Mouse (Mus musculus): ENCODE measurements around the gene Snrnp27. TPM values are rescaled to one million over a fixed set of nuclear protein-coding genes. Genes with fewer than 3 reads are reported as not detected.
A peak's percentile ranks its signal among the peaks of the same experiment; 100 is the strongest.

Gene Snrnp27
- polyA plus RNA-seq (2012; rRNA removed), result 14.0 and 14.5 TPM in 2 replicates

GRCm38 (mm10) chr6:86683872-86684654, at the start of gene Snrnp27:
Gene Snrnp27 (minus strand): TSS chr6:86684522.
- H3K4me3 ChIP-seq (ENCODE audit: control insufficient read depth, insufficient read depth, low read length), result peak within 1 kb of the TSS; percentile 88
- peaks cover 34% of the 10 kb centered on the region for H3K36me3 ChIP-seq (ENCODE audit: control insufficient read depth, insufficient read depth, low read length)
- 3% methylated on average over 36 of the region's 36 CpGs for WGBS
- peak; percentile 93 for DNase-seq
- 0 out of 2 replicates have a peak, but pooled peaks cover 4% of the 10 kb centered on the region for H3K4me1 ChIP-seq (replicated peaks; ENCODE audit: control insufficient read depth, insufficient read depth, low read length)
- H3K27me3 ChIP-seq (ENCODE audit: control insufficient read depth, insufficient read depth, low read length), result no peaks in the 10 kb centered on the region
- TF ChIP-seq POLR2A (IDR thresholded peaks at IDR 0.05; ENCODE audit: control insufficient read depth, extremely low read depth, insufficient read depth, low read length, poor library complexity) (peak; percentile 81), CTCF (IDR thresholded peaks at IDR 0.05; ENCODE audit: borderline replicate concordance, control insufficient read depth, extremely low read depth, insufficient read depth, low read length, poor library complexity) (no peak)
- H3K27ac ChIP-seq (ENCODE audit: control insufficient read depth, insufficient read depth, low read length), result peak within 1 kb of the TSS; percentile 13; the same call in 1 of the 2 replicates

GRCm38 (mm10) chr6:86733183-86733876, 49.0 kb upstream of the Snrnp27 start, which contains the start of gene Gmcl1:
Gene Gmcl1 (minus strand): TSS chr6:86733383.
- 0 out of 2 replicates have a peak, but pooled peaks cover 2% of the 10 kb centered on the region for H3K4me1 ChIP-seq (replicated peaks; ENCODE audit: control insufficient read depth, insufficient read depth, low read length)
- no peaks in the 10 kb centered on the region for H3K27me3 ChIP-seq (ENCODE audit: control insufficient read depth, insufficient read depth, low read length)
- H3K36me3 ChIP-seq (ENCODE audit: control insufficient read depth, insufficient read depth, low read length), result no peaks in the 10 kb centered on the region
- H3K27ac ChIP-seq (ENCODE audit: control insufficient read depth, insufficient read depth, low read length), result no peak within 1 kb of the TSS
- DNase-seq, result peak; percentile 96
- WGBS, result under 1% methylated on average over 57 of the region's 59 CpGs
- TF ChIP-seq CTCF (IDR thresholded peaks at IDR 0.05; ENCODE audit: borderline replicate concordance, control insufficient read depth, extremely low read depth, insufficient read depth, low read length, poor library complexity) (peak; percentile 65; the same call in 1 of the 2 replicates), POLR2A (IDR thresholded peaks at IDR 0.05; ENCODE audit: control insufficient read depth, extremely low read depth, insufficient read depth, low read length, poor library complexity) (peak; percentile 95)
- peak within 1 kb of the TSS; percentile 73 for H3K4me3 ChIP-seq (ENCODE audit: control insufficient read depth, insufficient read depth, low read length)

GRCm38 (mm10) chr6:86732276-86733173, 48.2 kb upstream of the Snrnp27 start:
- TF ChIP-seq CTCF (IDR thresholded peaks at IDR 0.05; ENCODE audit: borderline replicate concordance, control insufficient read depth, extremely low read depth, insufficient read depth, low read length, poor library complexity) (no peak), POLR2A (IDR thresholded peaks at IDR 0.05; ENCODE audit: control insufficient read depth, extremely low read depth, insufficient read depth, low read length, poor library complexity) (no peak)
- H3K27ac ChIP-seq (ENCODE audit: control insufficient read depth, insufficient read depth, low read length), result no peak overlapping the region
- WGBS, result 1% methylated on average over 62 of the region's 62 CpGs
- no peaks in the 10 kb centered on the region for H3K36me3 ChIP-seq (ENCODE audit: control insufficient read depth, insufficient read depth, low read length)
- DNase-seq, result peak; percentile 53
- H3K4me3 ChIP-seq (ENCODE audit: control insufficient read depth, insufficient read depth, low read length), result peak overlapping the region; percentile 73
- H3K27me3 ChIP-seq (ENCODE audit: control insufficient read depth, insufficient read depth, low read length), result no peaks in the 10 kb centered on the region
- 0 out of 2 replicates have a peak, but pooled peaks cover 2% of the 10 kb centered on the region for H3K4me1 ChIP-seq (replicated peaks; ENCODE audit: control insufficient read depth, insufficient read depth, low read length)

- H3K36me3 ChIP-seq (ENCODE audit: control insufficient read depth, insufficient read depth, low read length), result no peaks in the 10 kb centered on the region
- 0 out of 2 replicates have a peak, but pooled peaks cover 2% of the 10 kb centered on the region for H3K4me1 ChIP-seq (replicated peaks; ENCODE audit: control insufficient read depth, insufficient read depth, low read length)
- H3K27ac ChIP-seq (ENCODE audit: control insufficient read depth, insufficient read depth, low read length), result no peak overlapping the region
- no peak overlapping the region for H3K4me3 ChIP-seq (ENCODE audit: control insufficient read depth, insufficient read depth, low read length)
- WGBS, result 97% methylated on average over 5 of the region's 5 CpGs
- no peaks in the 10 kb centered on the region for H3K27me3 ChIP-seq (ENCODE audit: control insufficient read depth, insufficient read depth, low read length)
- no peak for DNase-seq
- TF ChIP-seq CTCF (IDR thresholded peaks at IDR 0.05; ENCODE audit: borderline replicate concordance, control insufficient read depth, extremely low read depth, insufficient read depth, low read length, poor library complexity) (no peak), POLR2A (IDR thresholded peaks at IDR 0.05; ENCODE audit: control insufficient read depth, extremely low read depth, insufficient read depth, low read length, poor library complexity) (no peak)
Measured at GRCm38 (mm10) chr6:86728711-86729110, 44.4 kb upstream of the Snrnp27 start.

- 94% methylated on average over 3 of the region's 3 CpGs for WGBS
- H3K27ac ChIP-seq (ENCODE audit: control insufficient read depth, insufficient read depth, low read length), result no peak overlapping the region
Measured at GRCm38 (mm10) chr6:86721977-86722376, 37.7 kb upstream of the Snrnp27 start.

More at GRCm38 (mm10) chr6:86721977-86722376, 37.7 kb upstream of the Snrnp27 start:
- Histone ChIP-seq H3K27me3 (ENCODE audit: control insufficient read depth, insufficient read depth, low read length) (no peaks in the 10 kb centered on the region), H3K4me1 (replicated peaks; ENCODE audit: control insufficient read depth, insufficient read depth, low read length) (no peaks in the 10 kb centered on the region), H3K4me3 (ENCODE audit: control insufficient read depth, insufficient read depth, low read length) (no peak overlapping the region), H3K36me3 (ENCODE audit: control insufficient read depth, insufficient read depth, low read length) (no peaks in the 10 kb centered on the region; the same call in 1 of the 2 replicates)
- TF ChIP-seq POLR2A (IDR thresholded peaks at IDR 0.05; ENCODE audit: control insufficient read depth, extremely low read depth, insufficient read depth, low read length, poor library complexity) (no peak), CTCF (IDR thresholded peaks at IDR 0.05; ENCODE audit: borderline replicate concordance, control insufficient read depth, extremely low read depth, insufficient read depth, low read length, poor library complexity) (no peak)
- DNase-seq, result no peak

Data from thymus, adult 2 months (tissue).